Mouse (Mus musculus): Measurements from ENCODE around the gene Spem2.

GRCm38 (mm10) chr11:69795983-69796435 is 22.3 kb downstream of the Spem2 start:
- TF ChIP-seq CTCF (IDR thresholded peaks at IDR 0.05; ENCODE audit: insufficient read depth, low read length) (no peak), POLR2A (IDR thresholded peaks at IDR 0.05; ENCODE audit: borderline replicate concordance, extremely low read depth, low read depth, low read length) (no peak)

Data from lung, adult 2 months (tissue).